Mouse (Mus musculus) neural tube, embryonic 14.5 days (tissue): ENCODE measurements around the gene Il34. TPM values are rescaled to one million over a fixed set of nuclear protein-coding genes. Genes with fewer than 3 reads are reported as not detected.

ENCODE experiments used
- ATAC-seq: fragments of 200-750 bp; cut with Nextera tagmentation; 2 replicates; pipeline ENCODE4 v1.8.0; 2017; ENCODE audit warnings: low read depth, mild to moderate bottlenecking, moderate TSS enrichment, moderate library complexity
- H3K27ac ChIP-seq: fragments of 300-500 bp; sonication (generic); 2 replicates; pipeline ENCODE4 v1.5.1; 2014; ENCODE audit warnings: low read depth, mild to moderate bottlenecking, control low read depth, low read length, moderate library complexity, mixed read lengths
- H3K27me3 ChIP-seq: fragments of 300-500 bp; sonication (generic); 2 replicates; pipeline ENCODE4 v1.6.1; 2014; ENCODE audit warnings: low read length; ENCODE audit not compliant: control insufficient read depth, insufficient read depth
- H3K36me3 ChIP-seq: fragments of 300-500 bp; sonication (generic); 2 replicates; pipeline ENCODE4 v1.6.1; 2014; ENCODE audit warnings: low read length, mixed read lengths; ENCODE audit not compliant: control insufficient read depth, insufficient read depth
- H3K4me1 ChIP-seq: fragments of 300-500 bp; sonication (generic); 2 replicates; pipeline ENCODE4 v1.6.1; 2014; ENCODE audit warnings: low read length; ENCODE audit not compliant: control insufficient read depth, insufficient read depth
- H3K4me2 ChIP-seq: fragments of 300-500 bp; sonication (generic); 2 replicates; pipeline ENCODE4 v1.6.1; 2014; ENCODE audit warnings: mild to moderate bottlenecking, low read depth, low read length, control low read depth
- H3K4me3 ChIP-seq: fragments of 300-500 bp; sonication (generic); 2 replicates; pipeline ENCODE4 v1.5.1; 2014; ENCODE audit warnings: low read depth, low read length, control low read depth, mixed read lengths
- H3K9ac ChIP-seq: fragments of 300-500 bp; sonication (generic); replicated peaks from 2 replicates; pipeline ENCODE4 v1.6.1; 2014; ENCODE audit warnings: low read depth, mild to moderate bottlenecking, control low read depth, low read length, mixed read lengths
- H3K9me3 ChIP-seq: fragments of 300-500 bp; sonication (generic); 2 replicates; pipeline ENCODE4 v1.6.1; 2016; ENCODE audit warnings: low read length; ENCODE audit not compliant: control insufficient read depth
- WGBS: fragments of 180-500 bp; shearing (Covaris S2); extraction: QIAGEN DNeasy Blood & Tissue Kit; methylation state at CpG from one replicate; pipeline ENCODE4 v1.1.7; 2014; 5-methylcytosine and 5-hydroxymethylcytosine counted together
- polyA plus RNA-seq: library from polyadenylated mRNA; unstranded; fragments of >200 nt; fragmentation: Nextera tagmentation; extraction: Ambion mirVana; gene quantifications from 2 replicates; pipeline ENCODE4 v1.2.1, GENCODE M21; 2014

Gene Il34
- polyA plus RNA-seq, result 1.2 and 2.7 TPM in 2 replicates

GRCm38 (mm10) chr8:110805669-110806068 lies at the start of gene Il34:
Gene Il34 (minus strand): TSS chr8:110805924.
- Histone ChIP-seq H3K4me1 (no peaks in the 10 kb centered on the region), H3K4me3 (no peak within 1 kb of the TSS), H3K9ac (no peak within 1 kb of the TSS), H3K36me3 (peaks cover 21% of the 10 kb centered on the region), H3K9me3 (no peaks in the 10 kb centered on the region), H3K27me3 (no peaks in the 10 kb centered on the region), H3K27ac (no peak within 1 kb of the TSS), H3K4me2 (no peak within 1 kb of the TSS)
- 42% methylated on average over 12 of the region's 12 CpGs for WGBS
- no peak for ATAC-seq

- Histone ChIP-seq H3K9me3 (no peaks in the 10 kb centered on the region), H3K36me3 (peaks cover 63% of the 10 kb centered on the region), H3K4me1 (peaks cover 8% of the 10 kb centered on the region), H3K27ac (no peak overlapping the region), H3K9ac (no peak overlapping the region), H3K27me3 (no peaks in the 10 kb centered on the region), H3K4me2 (no peak overlapping the region), H3K4me3 (no peak overlapping the region)
- WGBS, result 94% methylated on average over 10 of the region's 10 CpGs
- ATAC-seq, result no peak
These were observed 45.5 kb upstream of the Il34 start for GRCm38 (mm10) chr8:110851186-110851585.

GRCm38 (mm10) chr8:110847645-110848495 lies 42.1 kb upstream of the Il34 start:
- ATAC-seq, result no peak
- WGBS, result 70% methylated on average over 14 of the region's 14 CpGs
- Histone ChIP-seq H3K27ac (no peak overlapping the region), H3K27me3 (no peaks in the 10 kb centered on the region), H3K4me1 (peaks cover 18% of the 10 kb centered on the region), H3K36me3 (peaks cover 51% of the 10 kb centered on the region), H3K4me3 (peak overlapping the region; percentile 93), H3K4me2 (peak overlapping the region; percentile 76), H3K9ac (peak overlapping the region; percentile 94), H3K9me3 (no peaks in the 10 kb centered on the region)

- Histone ChIP-seq H3K4me3 (peak overlapping the region; percentile 93), H3K9me3 (no peaks in the 10 kb centered on the region), H3K27ac (peak overlapping the region; percentile 88), H3K4me2 (peak overlapping the region; percentile 76), H3K27me3 (no peaks in the 10 kb centered on the region), H3K9ac (peak overlapping the region; percentile 94), H3K36me3 (peaks cover 51% of the 10 kb centered on the region), H3K4me1 (peaks cover 18% of the 10 kb centered on the region)
- ATAC-seq, result no peak
- WGBS, result 2% methylated on average over 13 of the region's 13 CpGs
These were observed 41.4 kb upstream of the Il34 start for GRCm38 (mm10) chr8:110847171-110847549.

GRCm38 (mm10) chr8:110846405-110847170 lies 40.9 kb upstream of the Il34 start, which contains the start of the genes Cog4 and Sf3b3:
Gene Cog4 (plus strand): TSS chr8:110846600.
Gene Sf3b3 (minus strand): TSS chr8:110846787.
- H3K36me3 ChIP-seq, result peaks cover 49% of the 10 kb centered on the region

GRCm38 (mm10) chr8:110845821-110846404 lies 40.2 kb upstream of the Il34 start:
- Histone ChIP-seq H3K9me3 (no peaks in the 10 kb centered on the region), H3K4me1 (peaks cover 18% of the 10 kb centered on the region), H3K9ac (peak overlapping the region; percentile 94), H3K27ac (peak overlapping the region; percentile 88), H3K27me3 (no peaks in the 10 kb centered on the region), H3K4me2 (peak overlapping the region; percentile 67), H3K36me3 (peaks cover 49% of the 10 kb centered on the region), H3K4me3 (peak overlapping the region; percentile 93)
- 11% methylated on average over 17 of the region's 17 CpGs for WGBS
- no peak for ATAC-seq

More at GRCm38 (mm10) chr8:110846405-110847170, 40.9 kb upstream of the Il34 start, which contains the start of the genes Cog4 and Sf3b3:
- Histone ChIP-seq H3K4me3 (peak within 1 kb of the TSS; percentile 93), H3K27me3 (no peaks in the 10 kb centered on the region), H3K4me1 (peaks cover 18% of the 10 kb centered on the region), H3K27ac (peak within 1 kb of the TSS; percentile 88), H3K9me3 (no peaks in the 10 kb centered on the region), H3K9ac (peak within 1 kb of the TSS; percentile 94), H3K4me2 (peak within 1 kb of the TSS; percentile 76)
- WGBS, result under 1% methylated on average over 53 of the region's 53 CpGs
- peak; percentile 89 for ATAC-seq

GRCm38 (mm10) chr8:110844941-110845340 lies 39.2 kb upstream of the Il34 start:
- no peaks in the 10 kb centered on the region for H3K27me3 ChIP-seq
- peak overlapping the region; percentile 21; the same call in 1 of the 2 replicates for H3K9ac ChIP-seq
- H3K9me3 ChIP-seq, result no peaks in the 10 kb centered on the region
- 86% methylated on average over 3 of the region's 3 CpGs for WGBS
- H3K36me3 ChIP-seq, result peaks cover 49% of the 10 kb centered on the region
- H3K4me1 ChIP-seq, result peaks cover 18% of the 10 kb centered on the region
- peak overlapping the region; percentile 67; the same call in 1 of the 2 replicates for H3K4me2 ChIP-seq
- no peak overlapping the region for H3K27ac ChIP-seq
- H3K4me3 ChIP-seq, result no peak overlapping the region; the same call in 1 of the 2 replicates
- no peak for ATAC-seq

GRCm38 (mm10) chr8:110843207-110843606 lies 37.5 kb upstream of the Il34 start:
- Histone ChIP-seq H3K4me2 (no peak overlapping the region), H3K4me3 (no peak overlapping the region), H3K4me1 (peaks cover 18% of the 10 kb centered on the region), H3K36me3 (peaks cover 53% of the 10 kb centered on the region), H3K27me3 (no peaks in the 10 kb centered on the region), H3K9me3 (no peaks in the 10 kb centered on the region), H3K9ac (no peak overlapping the region), H3K27ac (no peak overlapping the region)
- WGBS, result 85% methylated on average over 5 of the region's 5 CpGs
- ATAC-seq, result no peak
